9 mouse cellular contexts compared by ENCODE assay signal in genomic region chr13:107182544-107182943, GRCm38 (mm10).
A peak's percentile ranks its signal among the peaks of the same experiment; 100 is the strongest.
DNase-seq lines count a peak whose midpoint lies in the region; ATAC-seq lines count a peak whose summit lies in the region.
"Had no signal": no experiment of that assay in that cellular context is flagged by ENCODE, and none has a peak within 500 bp of the region (broad histone marks: within the 10 kb centered on the region; RNA-seq: fewer than 3 reads in every experiment).

No protein-coding gene starts in this region.

- no peak overlapping the region for H3K4me2 ChIP-seq in heart, embryonic 12.5 days
- H3K4me2 ChIP-seq: liver, embryonic 15.5 days had no signal

- no peaks in the 10 kb centered on the region for H3K4me1 ChIP-seq in heart, embryonic 12.5 days (replicated peaks)
- H3K4me1 ChIP-seq: liver, embryonic 15.5 days had no signal

- H3K4me3 ChIP-seq in heart, embryonic 12.5 days, result no peak overlapping the region
- H3K4me3 ChIP-seq: liver, embryonic 15.5 days had no signal

- no peaks in the 10 kb centered on the region for H3K36me3 ChIP-seq in heart, embryonic 12.5 days
- H3K36me3 ChIP-seq: liver, embryonic 15.5 days had no signal

- no peak overlapping the region for H3K9ac ChIP-seq in heart, embryonic 12.5 days
- H3K9ac ChIP-seq: liver, embryonic 15.5 days had no signal

- ATAC-seq in heart, embryonic 12.5 days (ENCODE audit: insufficient number of reproducible peaks, low FRiP score), result no peak

- no peak overlapping the region for H3K27ac ChIP-seq in heart, embryonic 12.5 days (ENCODE audit: poor library complexity, severe bottlenecking)
- H3K27ac ChIP-seq: liver, embryonic 15.5 days had no signal

- no peaks in the 10 kb centered on the region for H3K27me3 ChIP-seq in heart, embryonic 12.5 days (replicated peaks)
- H3K27me3 ChIP-seq: liver, embryonic 15.5 days had no signal

- intact Hi-C loops in heart, postnatal 14 days (cut with DNase I), result loop anchor here (10.0 kb wide), 1 partner anchor 972 kb away; the partner anchor contains the start of genes Ercc8 and Ndufaf2

- peak; percentile 86 for DNase-seq in heart, adult 11 months
- DNase-seq in WW6 (ENCODE audit: low read depth, low spot score), result peak; percentile 45
- peak; percentile 34 to 61 for DNase-seq in cerebellum, postnatal 4 days (ENCODE audit: low spot score in 2 of 2)
- DNase-seq in heart, postnatal 14 days, result peak; percentile 37 to 58
- DNase-seq in layer of hippocampus, postnatal 25 days (ENCODE audit: extremely low spot score in 1 of 2, low spot score in 1 of 2), result peak; percentile 46 to 79
- DNase-seq in mesoderm, embryonic 11.5 days (ENCODE audit: low read depth, low spot score), result peak; percentile 68
- peak; percentile 69 for DNase-seq in testis, postnatal 10 days (ENCODE audit: low spot score)

- H3K9me3 ChIP-seq in heart, embryonic 12.5 days (replicated peaks), result no peaks in the 10 kb centered on the region
- H3K9me3 ChIP-seq: liver, embryonic 15.5 days had no signal

- 15% methylated on average over 6 of the region's 6 CpGs for WGBS in heart, embryonic 12.5 days
